Mouse (Mus musculus) layer of hippocampus, adult 11-12 months (tissue): ENCODE results near the gene Polr3h.

Experiments used
- DNase-seq: peaks from one replicate; pipeline ENCODE4 v3.0.0; 2022; ENCODE audit warnings: low spot score

Polr3h gene

GRCm38 (mm10) chr15:81872262-81873136 is 53.5 kb downstream of the Polr3h start, which contains the start of gene Aco2:
Gene Aco2 (plus strand): TSS chr15:81872309.
- DNase-seq, result peak; percentile 100

DNA sequence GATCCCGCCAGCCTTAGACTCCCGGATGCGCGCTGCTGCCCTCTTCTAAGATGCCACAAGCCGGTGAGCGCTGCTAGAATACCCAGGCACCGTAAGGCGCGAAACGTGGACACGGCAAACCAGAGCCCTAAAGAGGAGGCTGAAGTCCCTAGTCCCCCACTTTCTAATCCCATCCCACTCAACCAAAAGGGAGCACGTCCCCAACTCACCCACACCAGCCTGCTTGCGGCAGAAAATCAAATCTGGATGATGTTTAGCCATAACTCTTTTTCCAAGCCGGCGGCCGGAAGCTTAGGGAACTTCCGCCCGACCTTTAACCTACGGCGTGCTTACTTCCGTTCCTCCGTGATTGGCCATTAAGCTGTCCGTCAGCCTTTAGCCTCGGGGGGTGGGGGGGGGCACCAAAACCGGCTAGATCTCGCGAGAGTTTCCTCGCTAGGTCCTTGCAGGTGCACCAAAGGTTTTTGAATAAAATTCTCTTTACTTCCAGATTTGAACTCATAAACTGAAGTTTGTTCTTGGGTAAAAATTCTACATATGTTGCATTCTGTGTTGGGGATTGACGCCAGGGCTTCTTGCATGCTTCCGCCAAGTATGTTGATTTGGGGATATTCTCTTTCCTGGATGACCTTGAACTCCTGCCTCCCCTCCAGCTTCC is 54.3 kb downstream of the Polr3h start, which contains the start of gene Phf5a:
Gene Phf5a (minus strand): TSS at position 308 of the 658 bp plus-strand sequence.
- peak; percentile 86 for DNase-seq

- DNase-seq, result no peak
Measured at GRCm38 (mm10) chr15:81869985-81870384, 56.1 kb downstream of the Polr3h start.

DNA sequence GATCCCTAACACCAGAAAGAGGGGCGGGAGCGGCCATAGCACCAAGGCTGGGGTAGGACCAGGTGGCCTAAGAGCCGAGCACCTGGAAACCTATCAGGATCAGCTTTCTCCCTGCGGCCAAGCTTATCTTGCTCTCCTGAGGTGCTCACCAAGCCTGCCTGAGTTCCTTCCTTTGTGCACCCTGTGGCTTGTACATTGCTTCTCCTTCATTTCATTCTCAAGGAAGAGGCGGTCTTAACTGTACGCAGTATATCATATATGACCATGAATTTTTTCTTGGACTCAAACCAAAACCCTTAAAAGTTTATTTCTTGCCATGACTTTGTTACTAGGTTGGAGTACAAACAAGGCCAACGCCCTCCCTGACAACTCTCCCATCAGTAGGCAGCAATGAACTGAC is 61.8 kb downstream of the Polr3h start:
- DNase-seq, result no peak

GRCm38 (mm10) chr15:81860471-81861135 is 65.4 kb downstream of the Polr3h start:
- DNase-seq, result peak; percentile 47

DNA sequence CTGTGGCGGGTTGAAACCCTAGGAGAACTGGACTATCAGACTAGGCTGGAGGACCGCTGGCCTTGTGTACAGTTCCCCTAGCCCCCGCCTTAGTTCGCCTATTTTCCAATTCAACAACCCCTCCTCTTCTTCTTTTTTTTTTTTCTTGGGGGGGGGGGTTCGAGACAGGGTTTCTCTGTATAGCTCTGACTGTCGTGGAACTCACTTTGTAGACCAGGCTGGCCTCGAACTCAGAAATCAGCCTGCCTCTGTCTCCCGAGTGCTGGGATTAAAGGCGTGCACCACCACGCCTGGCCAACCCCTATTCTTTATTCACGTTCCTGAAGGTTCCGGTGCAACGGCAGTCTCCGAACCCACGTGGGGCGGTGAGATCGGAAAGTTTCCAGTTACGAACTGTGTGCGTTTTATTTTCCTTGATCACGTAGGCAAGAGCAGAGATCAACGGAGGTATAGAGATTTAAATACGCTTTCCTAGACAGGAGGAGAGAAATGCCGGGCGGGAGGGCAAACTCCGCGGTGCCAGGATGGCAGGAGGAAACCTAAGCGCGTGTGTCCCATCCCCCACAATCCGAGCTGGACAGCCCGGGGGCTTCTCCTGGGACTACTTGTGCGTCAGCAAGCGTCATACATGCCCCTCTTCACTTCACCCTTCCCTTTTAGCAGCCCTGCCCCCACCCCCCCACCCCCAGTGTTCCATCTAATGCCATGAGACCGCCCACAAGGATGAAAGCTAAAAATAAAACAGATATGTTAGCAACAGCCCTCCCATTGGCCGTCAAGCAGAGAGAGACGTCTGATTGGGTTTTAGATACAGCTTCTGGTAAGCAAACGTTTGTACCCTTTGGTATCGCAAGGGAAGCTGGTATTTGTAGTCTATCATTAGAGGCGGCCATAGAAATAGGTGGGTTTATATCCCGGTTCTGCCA is 66.4 kb downstream of the Polr3h start:
- peak; percentile 92 for DNase-seq

DNA sequence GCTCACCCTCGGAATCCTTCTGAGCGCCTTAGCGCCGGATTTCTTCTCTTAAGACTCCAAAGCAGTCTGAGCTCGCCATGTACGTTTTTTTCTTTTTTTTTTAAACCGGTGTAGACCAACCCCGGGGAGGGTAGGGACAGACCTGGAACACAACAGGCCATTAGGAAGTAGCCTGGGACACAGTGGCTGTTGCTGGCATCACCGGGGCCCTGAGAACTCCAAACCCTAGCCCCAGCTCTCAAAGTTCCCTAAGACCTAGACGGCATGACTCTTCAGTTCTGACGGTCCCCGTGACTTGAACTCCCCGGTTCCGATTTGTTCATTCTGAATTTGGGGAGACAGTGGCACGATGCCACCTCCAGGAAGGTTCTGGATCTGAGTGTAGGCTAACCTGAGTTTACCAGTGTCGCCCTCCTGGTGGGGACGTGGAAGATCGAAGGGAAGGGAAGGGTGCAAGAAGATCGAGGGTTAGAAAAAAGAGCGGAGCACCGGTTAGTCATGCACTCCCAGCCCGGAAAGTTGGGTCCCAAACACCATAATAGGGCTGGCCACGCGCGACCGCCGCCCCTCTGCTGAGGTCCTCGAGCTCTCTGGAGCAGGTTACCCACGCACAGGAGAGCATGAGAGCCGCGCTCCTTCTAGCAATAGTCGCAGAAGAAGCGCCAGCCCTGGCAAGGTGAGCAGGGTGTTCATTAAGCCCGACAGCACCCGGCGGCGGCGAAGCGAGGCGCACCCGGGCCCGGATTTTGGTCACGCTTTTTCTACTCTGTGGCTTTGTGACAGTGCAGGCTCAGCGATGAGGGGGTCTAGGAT is 67.3 kb downstream of the Polr3h start, which contains the start of gene Tob2:
Gene Tob2 (minus strand): TSS at position 280 of the 813 bp plus-strand sequence.
- peak; percentile 80 for DNase-seq

GRCm38 (mm10) chr15:81858138-81858516 is 67.9 kb downstream of the Polr3h start:
- peak; percentile 94 for DNase-seq

- DNase-seq, result no peak
Measured at GRCm38 (mm10) chr15:81857724-81858116, 68.3 kb downstream of the Polr3h start.

- no peak for DNase-seq
Measured at GRCm38 (mm10) chr15:81856938-81857723, 68.9 kb downstream of the Polr3h start.

DNA sequence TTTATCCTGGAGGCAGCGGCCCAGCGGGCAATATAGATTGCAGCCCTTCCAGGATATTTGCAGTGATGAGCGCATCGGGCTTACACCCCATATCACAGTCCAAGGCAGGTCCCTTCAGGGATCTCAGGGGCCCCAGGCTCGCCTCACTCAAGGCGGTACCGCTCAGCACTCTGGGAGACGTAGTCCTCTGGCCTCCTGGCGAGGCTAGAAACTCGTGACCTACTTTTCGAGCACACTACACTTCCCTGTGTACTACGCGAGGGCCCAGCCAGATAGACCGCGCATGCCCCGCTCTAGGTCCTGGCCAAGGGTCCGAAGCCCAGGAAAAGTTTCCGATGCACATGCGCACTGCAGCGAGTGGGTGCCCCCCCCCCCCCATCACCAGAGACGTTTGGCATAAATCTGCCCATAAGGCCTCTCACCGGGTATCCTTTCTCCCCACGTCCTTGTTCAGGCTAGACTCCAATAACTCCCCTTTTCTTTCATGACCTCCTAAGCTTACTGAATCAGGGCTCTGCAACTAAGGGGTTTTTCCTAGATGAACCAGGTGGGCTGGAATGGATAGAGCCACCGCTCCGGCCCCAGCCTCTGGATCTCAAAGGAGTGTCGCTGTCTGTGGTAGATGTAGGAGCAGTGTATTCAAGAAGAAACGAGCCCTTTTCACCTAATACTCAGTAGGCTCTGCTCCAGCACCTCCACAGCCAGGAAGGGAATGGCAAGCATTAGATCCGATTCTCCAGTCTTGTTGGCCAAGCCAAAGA is 69.8 kb downstream of the Polr3h start:
- DNase-seq, result peak; percentile 86

GRCm38 (mm10) chr15:81853081-81853480 is 73.0 kb downstream of the Polr3h start:
- DNase-seq, result no peak

DNA sequence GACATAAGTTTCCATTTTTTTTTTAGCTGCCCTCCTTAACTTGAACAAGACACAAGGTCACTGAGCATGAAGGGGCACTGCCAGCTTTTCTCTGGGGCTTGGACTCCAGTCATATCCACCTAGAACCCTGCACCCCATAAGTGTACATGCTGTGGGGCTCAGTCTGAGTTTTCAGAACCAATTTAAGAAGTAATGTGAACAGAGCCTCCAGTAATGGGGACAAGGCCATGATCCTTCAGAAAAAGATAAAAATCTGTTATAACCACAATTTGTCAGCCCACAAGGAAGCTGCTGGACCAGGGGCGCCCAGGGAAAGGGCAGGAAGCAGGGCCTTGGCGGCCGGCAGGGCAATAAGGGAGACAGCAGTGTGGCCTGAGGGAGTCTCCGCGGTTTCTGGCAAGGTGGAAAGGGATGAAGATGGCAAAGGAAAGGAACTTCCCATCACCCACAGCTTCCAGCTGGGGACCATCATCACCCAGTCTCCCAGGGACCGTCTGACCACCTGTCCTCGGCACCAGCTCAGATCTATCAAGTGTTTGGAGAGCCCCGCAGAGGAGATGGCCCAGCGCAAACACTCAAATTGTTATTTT is 73.5 kb downstream of the Polr3h start:
- no peak for DNase-seq

- DNase-seq, result no peak
Measured at GRCm38 (mm10) chr15:81851375-81851774, 74.7 kb downstream of the Polr3h start.

DNA sequence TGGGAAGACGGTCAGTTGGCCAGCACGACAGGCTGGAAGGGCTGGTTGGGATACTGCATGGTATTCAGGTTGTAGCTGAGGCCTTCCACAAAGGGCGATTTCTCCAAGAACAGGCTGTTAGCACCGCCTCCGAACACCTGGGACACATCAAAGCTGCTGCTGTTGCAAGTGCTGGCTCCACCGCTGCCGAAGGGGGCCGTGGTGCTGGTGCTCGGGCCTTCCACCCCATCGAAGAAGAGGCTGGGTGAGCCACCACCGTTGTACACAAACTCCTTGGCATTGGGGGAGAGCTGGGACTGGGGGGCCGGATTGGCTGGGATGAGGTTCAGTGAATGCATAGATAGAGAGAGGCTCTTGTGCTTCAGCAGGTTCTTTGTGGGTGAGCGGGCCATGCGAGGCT is 75.3 kb downstream of the Polr3h start:
- no peak for DNase-seq

GRCm38 (mm10) chr15:81849104-81849503 is 76.9 kb downstream of the Polr3h start:
- DNase-seq, result no peak

GRCm38 (mm10) chr15:81848301-81848700 is 77.7 kb downstream of the Polr3h start:
- peak; percentile 81 for DNase-seq

DNA sequence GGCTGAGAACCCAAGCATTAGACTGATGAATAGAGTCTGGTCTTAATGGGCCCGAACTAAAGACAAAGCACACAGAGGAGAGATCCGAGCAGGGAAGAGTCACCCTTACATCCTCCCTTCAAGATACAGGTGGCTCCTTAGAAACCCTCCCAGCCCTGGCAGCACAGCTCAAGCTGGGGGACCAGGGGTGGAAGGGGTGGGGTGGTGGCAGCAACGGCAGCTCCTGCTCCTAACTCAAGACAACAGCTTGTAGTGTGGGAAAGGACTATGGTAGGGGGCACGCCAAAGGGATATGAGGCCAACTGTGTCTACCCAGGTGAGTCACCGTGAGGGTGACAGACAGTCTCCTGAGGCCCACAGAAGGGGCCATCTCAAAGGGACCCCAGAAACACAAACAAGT is 78.2 kb downstream of the Polr3h start:
- no peak for DNase-seq

DNA sequence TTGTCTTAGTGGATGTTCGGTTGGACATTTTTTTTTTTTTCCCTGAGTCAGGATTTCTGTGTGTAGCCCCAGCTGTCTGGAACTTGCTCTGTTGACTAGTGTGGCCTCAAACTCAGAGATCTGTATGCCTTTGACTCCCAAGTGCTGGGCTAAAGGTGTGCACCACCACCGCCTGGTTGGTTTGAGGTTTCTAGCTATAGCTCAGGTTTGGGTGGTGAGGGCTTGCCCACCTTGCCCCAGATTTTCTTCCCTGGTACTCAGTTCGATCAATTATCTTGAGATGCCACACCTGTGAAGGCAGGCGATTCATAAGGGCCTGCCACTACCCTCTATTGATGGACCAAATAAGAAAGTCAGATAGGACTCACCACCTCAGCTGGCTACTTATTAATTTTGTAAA is 78.9 kb downstream of the Polr3h start:
- DNase-seq, result no peak
